Mouse (Mus musculus) lung, adult 2 months (tissue): Measurements from ENCODE around the gene Gtf2h2. TPM values are rescaled to one million over a fixed set of nuclear protein-coding genes. Genes with fewer than 3 reads are reported as not detected.

Source experiments
- DNase-seq: peaks from one replicate; pipeline ENCODE4 v3.0.0; 2022
- H3K4me1 ChIP-seq: fragments of 200-500 bp; 2 replicates; pipeline ENCODE4 v1.6.1; 2011; ENCODE audit warnings: low read length; ENCODE audit not compliant: control insufficient read depth, insufficient read depth
- H3K4me3 ChIP-seq: fragments of 200-500 bp; replicated peaks from 2 replicates; pipeline ENCODE3; 2011; ENCODE audit warnings: low read depth, mild to moderate bottlenecking, control low read depth, low read length; ENCODE audit errors: extremely low read depth
- CTCF ChIP-seq: fragments of 200-500 bp; IDR thresholded peaks from 2 replicates; pipeline ENCODE4 v1.5.1; 2011; ENCODE audit warnings: mild to moderate bottlenecking, low read length, control low read depth; ENCODE audit not compliant: insufficient read depth
- POLR2A ChIP-seq: fragments of 200-500 bp; IDR thresholded peaks from 2 replicates; pipeline ENCODE4 v1.6.1; 2011; ENCODE audit warnings: low read depth, mild to moderate bottlenecking, control low read depth, low read length, borderline replicate concordance; ENCODE audit errors: extremely low read depth
- WGBS: fragments of 180-500 bp; shearing (Covaris S2); methylation state at CpG from one replicate; pipeline ENCODE4 v1.1.7; 2018; 5-methylcytosine and 5-hydroxymethylcytosine counted together
- polyA plus RNA-seq: library from polyadenylated mRNA; depleted of rRNA; stranded (reverse); fragments of >200 nt; gene quantifications from 2 replicates; pipeline ENCODE4 v1.2.3, GENCODE M21; 2012; rRNA removed

The Gtf2h2 gene
- polyA plus RNA-seq, 1 experiment: 17.2 TPM

DNA sequence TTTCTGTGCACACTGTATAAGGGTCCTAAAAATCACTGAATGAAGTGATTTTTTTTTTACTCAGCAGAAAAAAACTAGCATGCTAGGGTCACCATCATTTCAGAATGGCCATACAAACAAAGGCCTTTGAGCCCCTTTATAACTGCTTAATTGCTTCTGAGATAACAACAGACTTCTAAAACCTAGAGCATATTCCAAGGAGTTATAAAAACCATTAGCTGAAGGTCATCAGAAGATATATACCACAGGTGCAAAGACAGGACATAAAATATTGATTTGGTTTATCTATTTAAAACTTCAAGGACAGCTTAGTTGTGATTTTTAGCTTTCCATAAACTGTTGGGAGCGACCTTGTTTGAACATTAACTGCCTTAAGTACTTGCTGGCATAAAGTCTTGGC, 78.0 kb downstream of the Gtf2h2 start:
- no peak overlapping the region for H3K4me3 ChIP-seq
- DNase-seq: no peak
- H3K4me1 ChIP-seq: no peaks in the 10 kb centered on the region
- 59% methylated on average over 1 of the region's 1 CpGs for WGBS
- TF ChIP-seq CTCF (no peak), POLR2A (no peak)

Other genes starting within 250 kb of the Gtf2h2 start
- 2.1 and 2.3 TPM in 2 replicates for gene Naip5, start 246.3 kb downstream of the Gtf2h2 start, polyA plus RNA-seq
- gene Naip6, start 174.9 kb downstream of the Gtf2h2 start, polyA plus RNA-seq: 1.7 and 2.7 TPM in 2 replicates
- gene Naip1, start 39.7 kb downstream of the Gtf2h2 start, polyA plus RNA-seq: 0.12 TPM in 2 replicates
- gene Ocln, start 60.1 kb upstream of the Gtf2h2 start, polyA plus RNA-seq: 15.0 and 21.3 TPM in 2 replicates
- gene Marveld2, start 124.4 kb upstream of the Gtf2h2 start, polyA plus RNA-seq: 8.2 and 11.4 TPM in 2 replicates
- gene Ak6, start 158.4 kb upstream of the Gtf2h2 start, polyA plus RNA-seq: 16.5 and 28.0 TPM in 2 replicates
- gene Rad17, start 158.5 kb upstream of the Gtf2h2 start, polyA plus RNA-seq: 3.2 and 4.4 TPM in 2 replicates
- gene Taf9, start 159.0 kb upstream of the Gtf2h2 start, polyA plus RNA-seq: 1.3 and 3.3 TPM in 2 replicates
- gene Ccdc125, start 177.1 kb upstream of the Gtf2h2 start, polyA plus RNA-seq: 2.0 and 2.5 TPM in 2 replicates
- 8.9 and 12.8 TPM in 2 replicates for gene Cdk7, start 238.4 kb upstream of the Gtf2h2 start, polyA plus RNA-seq